Mouse (Mus musculus) intestine, embryonic 16.5 days (tissue): ENCODE measurements around the gene Sptssb. TPM values are rescaled to one million over a fixed set of nuclear protein-coding genes. Genes with fewer than 3 reads are reported as not detected.
A peak's percentile ranks its signal among the peaks of the same experiment; 100 is the strongest.

Experiments
- ATAC-seq: fragments of 200-750 bp; cut with Nextera tagmentation; 2 replicates; pipeline ENCODE4 v1.8.0; 2017; ENCODE audit warnings: moderate TSS enrichment, moderate library complexity
- H3K27ac ChIP-seq: fragments of 300-500 bp; sonication (generic); 2 replicates; pipeline ENCODE4 v1.5.1; 2014; ENCODE audit warnings: mild to moderate bottlenecking, low read length
- H3K27me3 ChIP-seq: fragments of 300-500 bp; sonication (generic); replicated peaks from 2 replicates; pipeline ENCODE4 v1.6.1; 2014; ENCODE audit warnings: low read length, control low read depth, mixed read lengths; ENCODE audit not compliant: control insufficient read depth, insufficient read depth
- H3K36me3 ChIP-seq: fragments of 300-500 bp; sonication (generic); 2 replicates; pipeline ENCODE4 v1.6.1; 2014; ENCODE audit warnings: low read length, control low read depth; ENCODE audit not compliant: control insufficient read depth, insufficient read depth
- H3K4me1 ChIP-seq: fragments of 300-500 bp; sonication (generic); 2 replicates; pipeline ENCODE4 v1.6.1; 2014; ENCODE audit warnings: low read length, control low read depth, mixed read lengths; ENCODE audit not compliant: control insufficient read depth, insufficient read depth
- H3K4me2 ChIP-seq: fragments of 300-500 bp; sonication (generic); 2 replicates; pipeline ENCODE4 v1.6.1; 2014; ENCODE audit warnings: low read depth, low read length, control low read depth
- H3K4me3 ChIP-seq: fragments of 300-500 bp; sonication (generic); 2 replicates; pipeline ENCODE4 v1.5.1; 2014; ENCODE audit warnings: mild to moderate bottlenecking, low read length
- H3K9ac ChIP-seq: fragments of 300-500 bp; sonication (generic); 2 replicates; pipeline ENCODE4 v1.6.1; 2014; ENCODE audit warnings: low read depth, low read length
- H3K9me3 ChIP-seq: fragments of 300-500 bp; sonication (generic); 2 replicates; pipeline ENCODE4 v1.6.1; 2016; ENCODE audit warnings: low read length, control low read depth; ENCODE audit not compliant: control insufficient read depth
- WGBS: fragments of 180-500 bp; shearing (Covaris S2); extraction: QIAGEN DNeasy Blood & Tissue Kit; methylation state at CpG from one replicate; pipeline ENCODE4 v1.1.7; 2014; 5-methylcytosine and 5-hydroxymethylcytosine counted together
- polyA plus RNA-seq: library from polyadenylated mRNA; unstranded; fragments of >200 nt; fragmentation: Nextera tagmentation; extraction: Ambion mirVana; gene quantifications from 2 replicates; pipeline ENCODE4 v1.2.1, GENCODE M21; 2015

Sptssb gene
- polyA plus RNA-seq, 1 experiment from 2014 or later = 8.0 TPM

DNA sequence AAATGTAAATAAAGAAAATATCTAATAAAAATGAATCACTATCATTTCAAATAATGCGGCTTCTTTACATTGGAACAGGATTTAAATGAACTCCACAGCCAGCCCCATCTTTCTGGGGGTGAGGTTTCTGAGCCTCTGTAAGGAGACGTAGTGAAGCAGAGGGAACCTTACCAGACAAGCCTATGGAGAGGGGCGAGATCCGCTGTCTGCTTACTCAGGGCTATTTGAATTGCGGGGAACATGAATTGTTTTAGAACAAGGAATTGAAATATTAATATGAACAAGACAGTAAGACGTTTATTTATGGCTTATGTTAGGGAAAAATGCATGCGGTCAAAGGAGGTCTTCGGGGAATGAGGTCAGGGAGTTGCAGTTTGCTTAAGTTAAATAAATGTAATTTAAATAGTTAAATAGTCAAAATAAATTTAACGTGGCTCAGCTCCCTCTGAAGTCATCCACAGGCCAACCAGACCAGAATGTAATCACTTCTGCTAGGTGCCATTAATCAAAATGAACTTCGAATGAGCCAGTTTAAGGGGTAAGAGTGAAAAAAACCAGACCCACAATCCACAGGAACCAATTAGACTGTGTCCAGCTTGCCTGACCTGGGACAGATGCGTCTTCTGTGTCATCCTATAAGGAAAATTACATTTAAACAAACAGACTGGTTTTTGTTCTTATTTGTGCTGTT lies 46.6 kb downstream of the Sptssb start:
- Histone ChIP-seq H3K9me3 (no peaks in the 10 kb centered on the region), H3K4me3 (no peak overlapping the region), H3K4me2 (no peak overlapping the region), H3K36me3 (no peaks in the 10 kb centered on the region), H3K27ac (peak overlapping the region; percentile 38), H3K4me1 (0 out of 2 replicates have a peak, but pooled peaks cover 2% of the 10 kb centered on the region), H3K27me3 (no peaks in the 10 kb centered on the region), H3K9ac (no peak overlapping the region)
- WGBS = 42% methylated on average over 11 of the region's 11 CpGs
- ATAC-seq = peak; percentile 75

DNA sequence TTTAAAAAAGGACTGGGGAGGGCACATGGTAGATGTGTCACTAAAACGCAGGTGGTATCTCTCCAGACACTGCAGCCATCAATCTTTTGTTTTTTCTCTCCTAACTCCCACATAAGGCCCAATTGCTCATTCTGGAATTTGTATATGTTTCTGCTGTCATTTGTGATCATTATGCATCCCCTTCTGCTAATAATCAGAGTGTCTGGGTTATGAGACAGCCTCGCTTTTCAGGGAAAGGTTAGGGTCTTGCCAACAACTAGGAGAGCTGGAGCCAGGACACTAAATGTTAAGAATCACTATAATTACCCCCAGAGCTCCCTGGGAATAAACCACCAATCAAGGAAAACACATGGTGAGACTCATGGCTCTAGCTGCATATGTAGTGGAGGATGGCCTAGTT lies 47.3 kb downstream of the Sptssb start:
- ATAC-seq = peak; percentile 31; the same call in 1 of the 2 replicates
- H3K4me2 ChIP-seq = no peak overlapping the region
- H3K27ac ChIP-seq = peak overlapping the region; percentile 57

DNA sequence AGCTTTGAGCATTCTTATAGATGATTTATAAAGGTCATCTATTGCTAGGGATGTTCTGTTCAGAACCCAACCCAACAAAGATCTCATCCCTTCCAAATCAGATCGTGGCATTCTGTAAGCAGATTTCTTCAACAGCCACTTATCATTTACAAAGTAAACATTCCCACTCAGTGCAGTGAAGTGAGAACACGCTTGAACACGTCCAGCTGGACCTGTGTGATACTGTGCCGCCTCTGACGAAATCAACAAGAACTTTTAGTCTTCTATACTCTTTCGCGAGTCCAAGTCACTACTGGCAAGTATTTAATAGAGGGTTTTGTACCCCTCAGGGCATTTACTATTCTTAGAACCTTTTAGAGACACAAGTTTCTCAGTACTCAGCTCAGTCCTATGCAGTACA lies 51.3 kb downstream of the Sptssb start:
- no peaks in the 10 kb centered on the region for H3K27me3 ChIP-seq

More for the DNA sequence above, 47.3 kb downstream of the Sptssb start:
- no peaks in the 10 kb centered on the region for H3K36me3 ChIP-seq
- H3K4me1 ChIP-seq = 0 out of 2 replicates have a peak, but pooled peaks cover 2% of the 10 kb centered on the region
- WGBS = 45% methylated on average over 2 of the region's 2 CpGs
- no peak overlapping the region for H3K4me3 ChIP-seq
- no peaks in the 10 kb centered on the region for H3K27me3 ChIP-seq
- no peak overlapping the region for H3K9ac ChIP-seq
- H3K9me3 ChIP-seq = no peaks in the 10 kb centered on the region

DNA sequence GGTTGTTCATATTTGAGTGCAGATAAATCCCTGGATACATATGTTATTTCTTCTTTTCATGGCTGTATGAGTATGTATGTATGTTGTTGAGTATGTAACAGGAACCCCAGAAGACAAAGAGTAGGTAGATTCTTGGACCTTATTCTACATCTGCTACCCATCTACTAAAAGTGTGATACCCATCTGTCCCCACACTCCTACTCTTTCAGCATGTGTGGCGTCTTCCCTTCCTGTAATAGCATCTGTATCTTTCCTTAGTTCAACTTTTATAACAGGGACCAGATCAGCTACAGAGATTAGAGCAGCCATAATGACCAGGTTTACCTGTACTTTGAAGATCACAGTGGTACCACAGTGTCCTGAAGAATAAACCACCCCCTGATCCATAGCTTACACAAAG lies 56.6 kb downstream of the Sptssb start:
- Histone ChIP-seq H3K27me3 (no peaks in the 10 kb centered on the region), H3K4me2 (no peak overlapping the region), H3K9ac (no peak overlapping the region), H3K4me3 (no peak overlapping the region), H3K36me3 (no peaks in the 10 kb centered on the region), H3K4me1 (0 out of 2 replicates have a peak, but pooled peaks cover 2% of the 10 kb centered on the region), H3K27ac (no peak overlapping the region), H3K9me3 (no peaks in the 10 kb centered on the region)
- 91% methylated on average over 1 of the region's 1 CpGs for WGBS
- ATAC-seq = no peak

More for the DNA sequence above, 51.3 kb downstream of the Sptssb start:
- Histone ChIP-seq H3K36me3 (no peaks in the 10 kb centered on the region), H3K9me3 (no peaks in the 10 kb centered on the region), H3K4me1 (0 out of 2 replicates have a peak, but pooled peaks cover 2% of the 10 kb centered on the region), H3K27ac (no peak overlapping the region), H3K4me2 (no peak overlapping the region), H3K4me3 (no peak overlapping the region), H3K9ac (no peak overlapping the region)
- no peak for ATAC-seq
- WGBS = 54% methylated on average over 7 of the region's 7 CpGs

DNA sequence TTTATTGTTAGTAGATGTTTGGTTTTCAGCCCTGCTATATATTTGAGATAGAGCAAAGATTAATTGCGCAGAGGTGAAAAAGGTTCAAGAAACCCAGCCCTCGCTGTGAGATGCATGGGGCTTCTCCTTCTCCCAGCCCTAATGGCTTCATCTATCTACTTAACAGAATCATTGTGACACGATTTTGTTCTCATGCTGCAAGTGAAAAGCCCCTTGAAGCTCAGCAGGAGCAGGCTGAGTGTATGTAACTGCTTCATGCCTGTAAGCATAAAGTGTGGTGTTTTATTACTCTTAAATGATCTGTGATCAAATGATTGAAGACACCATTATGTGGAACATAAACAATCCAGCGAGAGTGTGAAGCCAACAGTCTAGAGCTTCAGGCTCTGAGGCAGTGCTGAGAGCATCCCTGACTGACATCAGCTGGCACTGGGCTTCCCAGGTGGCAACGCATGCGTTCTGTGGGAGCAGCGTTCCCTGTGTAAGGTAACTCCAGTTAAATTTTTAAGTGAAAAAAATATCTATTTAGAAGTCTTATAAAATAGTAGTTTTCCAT lies 58.8 kb downstream of the Sptssb start:
- 36% methylated on average over 7 of the region's 7 CpGs for WGBS
- no peaks in the 10 kb centered on the region for H3K27me3 ChIP-seq
- H3K4me3 ChIP-seq = no peak overlapping the region
- peak; percentile 44; the same call in 1 of the 2 replicates for ATAC-seq
- H3K36me3 ChIP-seq = no peaks in the 10 kb centered on the region
- no peak overlapping the region for H3K4me2 ChIP-seq
- H3K4me1 ChIP-seq = 0 out of 2 replicates have a peak, but pooled peaks cover 2% of the 10 kb centered on the region
- H3K9me3 ChIP-seq = no peaks in the 10 kb centered on the region
- H3K9ac ChIP-seq = no peak overlapping the region
- no peak overlapping the region for H3K27ac ChIP-seq

DNA sequence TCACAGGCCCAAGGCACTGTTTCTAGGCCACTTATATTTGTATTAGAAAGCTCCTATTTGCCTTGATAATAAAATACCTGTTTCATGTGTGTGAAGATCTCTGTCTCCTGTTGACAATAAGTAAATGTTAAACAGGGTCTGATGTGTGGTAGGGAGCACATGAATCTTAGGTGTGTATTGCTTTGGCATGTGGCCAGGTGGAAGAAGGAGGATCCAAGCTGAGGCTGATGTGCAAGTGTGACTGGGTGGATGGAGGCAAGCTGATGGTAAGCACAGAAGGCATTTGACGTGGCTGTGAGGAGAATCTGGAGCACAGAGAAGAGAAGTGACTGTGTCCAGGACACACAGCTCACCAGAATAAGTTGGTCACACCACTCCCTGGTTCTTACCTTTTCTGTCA lies 60.6 kb downstream of the Sptssb start:
- no peaks in the 10 kb centered on the region for H3K9me3 ChIP-seq
- no peak overlapping the region for H3K9ac ChIP-seq
- H3K27me3 ChIP-seq = no peaks in the 10 kb centered on the region
- no peak overlapping the region for H3K4me3 ChIP-seq
- no peak for ATAC-seq
- H3K27ac ChIP-seq = no peak overlapping the region
- H3K4me1 ChIP-seq = 0 out of 2 replicates have a peak, but pooled peaks cover 2% of the 10 kb centered on the region
- 63% methylated on average over 1 of the region's 1 CpGs for WGBS
- H3K36me3 ChIP-seq = no peaks in the 10 kb centered on the region
- no peak overlapping the region for H3K4me2 ChIP-seq

DNA sequence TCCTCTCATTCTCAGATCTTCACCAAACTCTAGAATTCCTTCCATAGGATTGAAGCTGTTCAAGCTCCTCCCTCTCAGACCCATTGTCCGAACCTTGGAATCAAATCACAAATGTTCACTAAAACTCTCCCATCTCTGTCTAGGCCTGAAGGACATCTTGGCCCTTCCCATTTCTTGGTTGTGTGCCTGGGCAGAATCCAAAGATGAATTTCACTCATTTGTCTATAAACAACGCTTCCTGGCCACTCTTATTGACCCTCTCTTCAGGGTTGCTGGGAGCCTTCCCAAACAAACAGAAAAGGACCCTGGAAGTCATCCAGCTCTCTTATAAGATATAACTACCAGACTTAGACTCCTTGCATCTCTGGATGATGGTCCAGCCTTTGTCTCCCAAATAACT lies 61.8 kb downstream of the Sptssb start:
- Histone ChIP-seq H3K27me3 (no peaks in the 10 kb centered on the region), H3K4me3 (no peak overlapping the region), H3K4me1 (0 out of 2 replicates have a peak, but pooled peaks cover 2% of the 10 kb centered on the region), H3K9me3 (no peaks in the 10 kb centered on the region), H3K9ac (no peak overlapping the region), H3K4me2 (no peak overlapping the region), H3K27ac (no peak overlapping the region), H3K36me3 (no peaks in the 10 kb centered on the region)
- WGBS = 60% methylated on average over 2 of the region's 2 CpGs
- ATAC-seq = no peak

DNA sequence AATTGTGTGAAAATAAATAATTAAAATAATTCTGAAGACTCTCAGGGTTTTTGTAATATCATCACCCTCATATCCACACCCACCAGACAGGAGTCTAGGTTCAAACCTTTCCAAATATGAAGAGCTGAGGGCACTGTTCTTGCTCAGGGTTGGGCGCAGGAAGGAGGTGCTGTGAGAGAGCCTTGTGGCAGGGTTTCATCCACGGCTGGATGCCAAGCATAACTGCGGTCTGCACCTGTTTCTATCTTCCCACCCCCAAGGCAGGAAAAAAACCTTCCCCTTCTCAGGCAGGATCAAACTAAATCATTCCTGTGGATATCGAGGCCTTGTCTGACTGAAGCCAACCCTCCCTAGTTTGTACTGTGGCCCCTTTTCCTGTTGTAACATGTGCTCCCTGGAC lies 62.2 kb downstream of the Sptssb start:
- Histone ChIP-seq H3K4me2 (no peak overlapping the region), H3K36me3 (no peaks in the 10 kb centered on the region), H3K9me3 (no peaks in the 10 kb centered on the region), H3K27ac (no peak overlapping the region), H3K27me3 (no peaks in the 10 kb centered on the region), H3K4me1 (0 out of 2 replicates have a peak, but pooled peaks cover 2% of the 10 kb centered on the region), H3K4me3 (no peak overlapping the region), H3K9ac (no peak overlapping the region)
- ATAC-seq = no peak
- WGBS = 73% methylated on average over 4 of the region's 4 CpGs

DNA sequence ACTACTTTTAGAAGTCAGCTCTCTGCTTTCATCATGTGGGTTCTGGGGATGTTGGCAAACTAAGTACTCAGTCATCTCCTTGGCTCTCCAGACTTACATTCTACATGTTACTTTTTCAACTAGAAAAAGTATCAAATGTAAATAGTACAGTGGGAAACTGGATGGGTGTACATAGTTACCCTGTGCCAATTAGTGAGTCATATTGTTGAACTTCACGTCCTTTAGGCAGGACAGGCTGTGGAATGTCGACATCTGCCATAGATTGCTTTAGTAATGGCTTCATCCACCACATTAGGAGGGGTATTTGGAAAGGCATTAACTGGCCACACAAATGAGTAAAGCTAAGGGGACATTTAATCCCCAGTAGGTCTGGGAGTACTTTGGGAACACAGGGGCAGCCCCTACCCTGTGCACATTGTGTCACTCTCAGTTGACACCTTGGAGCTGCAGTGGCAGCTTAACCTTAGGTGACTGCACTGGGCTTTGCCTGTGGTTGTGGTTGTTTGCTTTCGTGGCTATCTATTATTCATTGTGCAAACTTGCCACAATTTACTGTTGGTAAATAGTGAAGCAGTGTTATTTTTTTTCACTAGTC lies 66.8 kb downstream of the Sptssb start:
- Histone ChIP-seq H3K4me1 (no peaks in the 10 kb centered on the region), H3K4me2 (no peak overlapping the region), H3K27me3 (no peaks in the 10 kb centered on the region), H3K9me3 (no peaks in the 10 kb centered on the region), H3K27ac (no peak overlapping the region), H3K4me3 (no peak overlapping the region), H3K36me3 (no peaks in the 10 kb centered on the region), H3K9ac (no peak overlapping the region)
- WGBS = 60% methylated on average over 3 of the region's 3 CpGs
- no peak for ATAC-seq
